Mouse (Mus musculus) kidney, adult 2 months (tissue): Measurements from ENCODE around the gene Stk4. TPM values are rescaled to one million over a fixed set of nuclear protein-coding genes. Genes with fewer than 3 reads are reported as not detected.

ENCODE experiments used
- DNase-seq: peaks from one replicate; pipeline ENCODE4 v3.0.0; 2021
- H3K27ac ChIP-seq: fragments of 200-500 bp; 2 replicates; pipeline ENCODE4 v1.5.1; 2012; ENCODE audit warnings: low read depth, low read length, control low read depth, inconsistent platforms; ENCODE audit not compliant: insufficient read depth
- H3K27me3 ChIP-seq: fragments of 200-500 bp; replicated peaks from 2 replicates; pipeline ENCODE4 v1.6.1; 2012; ENCODE audit warnings: mild to moderate bottlenecking, moderate library complexity, low read length, inconsistent platforms; ENCODE audit not compliant: control insufficient read depth, insufficient read depth
- H3K36me3 ChIP-seq: fragments of 200-500 bp; 2 replicates; pipeline ENCODE4 v1.6.1; 2012; ENCODE audit warnings: mild to moderate bottlenecking, moderate library complexity, low read length, inconsistent platforms; ENCODE audit not compliant: control insufficient read depth, insufficient read depth
- H3K4me1 ChIP-seq: fragments of 200-500 bp; 2 replicates; pipeline ENCODE4 v1.6.1; 2011; ENCODE audit warnings: low read length; ENCODE audit not compliant: control insufficient read depth, insufficient read depth
- H3K4me3 ChIP-seq: fragments of 200-500 bp; 2 replicates; pipeline ENCODE4 v1.5.1; 2011; ENCODE audit warnings: mild to moderate bottlenecking, low read depth, low read length, control low read depth; ENCODE audit not compliant: insufficient read depth
- CTCF ChIP-seq: fragments of 200-500 bp; conservative IDR thresholded peaks from 2 replicates; pipeline ENCODE4 v1.5.1; 2011; ENCODE audit warnings: low read depth, mild to moderate bottlenecking, control low read depth, low read length, moderate library complexity, mixed read lengths; ENCODE audit not compliant: insufficient read depth, insufficient read length
- POLR2A ChIP-seq: fragments of 200-500 bp; IDR thresholded peaks from one replicate; pipeline ENCODE4 v1.6.1; 2011; ENCODE audit warnings: low read depth, low read length, control low read depth
- WGBS: fragments of 180-500 bp; shearing (Covaris S2); methylation state at CpG from one replicate; pipeline ENCODE4 v1.1.7; 2018; 5-methylcytosine and 5-hydroxymethylcytosine counted together
- polyA plus RNA-seq: library from polyadenylated mRNA; depleted of rRNA; stranded (reverse); fragments of >200 nt; gene quantifications from 2 replicates; pipeline ENCODE4 v1.2.3, GENCODE M21; 2012

Gene Stk4
- polyA plus RNA-seq, 1 experiment: 13.0 TPM

- TF ChIP-seq POLR2A: no peak
- TF ChIP-seq CTCF: no peak
- Histone ChIP-seq H3K4me3 (no peak overlapping the region), H3K27ac (no peak overlapping the region), H3K36me3 (peaks cover 2% of the 10 kb centered on the region; the same call in 1 of the 2 replicates), H3K4me1 (no peaks in the 10 kb centered on the region), H3K27me3 (no peaks in the 10 kb centered on the region)
- peak; percentile 10 for DNase-seq
- 69% methylated on average over 8 of the region's 8 CpGs for WGBS
Measured at GRCm38 (mm10) chr2:164111546-164111945, 41.4 kb downstream of the Stk4 start.

GRCm38 (mm10) chr2:164114051-164114450, 43.9 kb downstream of the Stk4 start:
- no peaks in the 10 kb centered on the region; the same call in 1 of the 2 replicates for H3K36me3 ChIP-seq
- no peak overlapping the region for H3K4me3 ChIP-seq
- no peak for TF ChIP-seq CTCF
- TF ChIP-seq POLR2A: no peak
- no peak for DNase-seq
- H3K4me1 ChIP-seq: no peaks in the 10 kb centered on the region
- WGBS: 92% methylated on average over 6 of the region's 6 CpGs
- no peak overlapping the region for H3K27ac ChIP-seq
- H3K27me3 ChIP-seq: no peaks in the 10 kb centered on the region

- WGBS: 89% methylated on average over 10 of the region's 10 CpGs
Measured at GRCm38 (mm10) chr2:164115531-164115930, 45.4 kb downstream of the Stk4 start.

GRCm38 (mm10) chr2:164119503-164119902, 49.4 kb downstream of the Stk4 start:
- H3K27ac ChIP-seq: no peak overlapping the region
- 95% methylated on average over 6 of the region's 6 CpGs for WGBS
- no peak overlapping the region for H3K4me3 ChIP-seq
- no peaks in the 10 kb centered on the region for H3K4me1 ChIP-seq
- DNase-seq: no peak
- TF ChIP-seq POLR2A (no peak), CTCF (no peak)
- H3K27me3 ChIP-seq: no peaks in the 10 kb centered on the region
- H3K36me3 ChIP-seq: no peaks in the 10 kb centered on the region; the same call in 1 of the 2 replicates

More at GRCm38 (mm10) chr2:164115531-164115930, 45.4 kb downstream of the Stk4 start:
- H3K27me3 ChIP-seq: no peaks in the 10 kb centered on the region
- no peak overlapping the region for H3K4me3 ChIP-seq
- no peak overlapping the region for H3K27ac ChIP-seq
- no peak for DNase-seq
- no peaks in the 10 kb centered on the region; the same call in 1 of the 2 replicates for H3K36me3 ChIP-seq
- H3K4me1 ChIP-seq: no peaks in the 10 kb centered on the region
- TF ChIP-seq POLR2A (no peak), CTCF (no peak)

DNA sequence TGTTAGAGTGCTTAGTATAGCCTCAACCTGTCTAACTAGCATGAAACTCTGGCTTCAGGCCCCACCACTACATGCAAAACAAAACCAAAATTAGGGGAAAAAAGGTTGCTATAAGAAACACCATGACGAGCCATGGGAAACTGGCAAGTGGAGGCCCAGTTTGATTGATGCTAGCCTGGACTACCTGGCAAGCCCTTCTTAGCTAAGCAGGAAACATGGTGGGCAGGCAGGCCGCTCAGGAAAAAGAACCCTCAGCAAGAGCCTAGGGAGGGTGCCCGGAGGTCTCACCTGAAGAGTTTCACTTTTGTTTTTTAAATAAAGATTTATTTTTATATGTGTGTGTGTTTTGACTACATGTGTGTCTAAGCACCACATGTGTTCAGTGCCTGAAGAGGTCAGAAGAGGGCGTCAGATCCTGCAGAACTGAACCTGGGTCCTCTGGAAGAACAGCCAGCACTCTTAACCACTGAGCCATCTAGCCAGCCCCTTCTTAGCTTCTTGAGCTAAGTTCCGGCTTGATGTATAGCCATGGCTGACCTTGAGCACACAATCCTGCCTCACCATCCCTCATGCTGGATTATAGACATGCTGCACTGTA, 53.1 kb downstream of the Stk4 start:
- H3K36me3 ChIP-seq: no peaks in the 10 kb centered on the region
- TF ChIP-seq CTCF: no peak
- TF ChIP-seq POLR2A: no peak
- H3K27me3 ChIP-seq: no peaks in the 10 kb centered on the region
- H3K4me3 ChIP-seq: no peak overlapping the region
- 77% methylated on average over 5 of the region's 5 CpGs for WGBS
- H3K4me1 ChIP-seq: no peaks in the 10 kb centered on the region
- no peak for DNase-seq
- H3K27ac ChIP-seq: no peak overlapping the region

DNA sequence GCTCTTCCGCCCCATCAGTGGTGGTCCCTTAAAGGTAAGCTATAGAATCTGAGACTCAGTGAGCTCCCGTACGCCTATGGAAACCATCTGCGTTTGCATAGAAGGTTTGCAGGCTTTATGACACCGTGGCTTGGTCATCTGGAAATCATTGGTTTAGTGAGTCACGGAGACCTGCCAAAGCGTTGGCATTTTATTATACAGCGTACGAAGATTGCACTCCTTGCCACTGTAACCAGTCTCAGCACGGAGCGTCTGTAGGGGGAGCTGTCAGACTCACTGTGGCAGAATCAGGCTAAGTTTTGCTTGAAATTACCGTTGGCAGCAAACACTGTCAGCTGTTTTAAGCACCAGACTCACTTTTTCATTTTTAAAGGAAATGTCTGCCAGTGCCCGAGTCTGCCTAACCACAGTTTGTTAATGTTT, 56.4 kb downstream of the Stk4 start:
- DNase-seq: peak; percentile 69
- Histone ChIP-seq H3K27ac (no peak overlapping the region), H3K36me3 (no peaks in the 10 kb centered on the region), H3K4me3 (no peak overlapping the region), H3K27me3 (no peaks in the 10 kb centered on the region), H3K4me1 (no peaks in the 10 kb centered on the region)
- TF ChIP-seq POLR2A (no peak), CTCF (peak; percentile 62)
- 60% methylated on average over 13 of the region's 13 CpGs for WGBS

DNA sequence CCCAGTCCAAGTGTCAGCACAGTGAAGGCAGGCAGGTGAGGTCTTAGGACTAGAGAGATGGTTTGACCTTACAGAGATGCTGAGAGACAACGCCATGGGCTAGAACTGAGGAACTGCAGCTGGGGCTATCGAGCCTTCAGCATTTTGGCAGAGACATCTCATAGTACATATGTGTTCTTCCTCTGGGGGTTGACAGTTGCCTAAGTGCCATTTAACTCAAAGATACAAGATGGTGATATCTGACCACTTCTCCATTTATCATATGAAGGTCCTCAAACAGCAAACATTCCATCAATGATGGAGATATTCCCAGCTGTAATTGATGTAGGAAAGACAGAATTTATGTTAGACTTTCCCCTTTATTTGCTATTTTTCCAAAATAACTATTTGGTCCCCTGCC, 57.2 kb downstream of the Stk4 start:
- DNase-seq: no peak
- H3K27me3 ChIP-seq: no peaks in the 10 kb centered on the region
- 88% methylated on average over 2 of the region's 2 CpGs for WGBS
- TF ChIP-seq CTCF: no peak
- TF ChIP-seq POLR2A: no peak
- H3K4me3 ChIP-seq: no peak overlapping the region
- H3K27ac ChIP-seq: no peak overlapping the region
- H3K36me3 ChIP-seq: no peaks in the 10 kb centered on the region
- H3K4me1 ChIP-seq: no peaks in the 10 kb centered on the region
